In the genomic region with DNA sequence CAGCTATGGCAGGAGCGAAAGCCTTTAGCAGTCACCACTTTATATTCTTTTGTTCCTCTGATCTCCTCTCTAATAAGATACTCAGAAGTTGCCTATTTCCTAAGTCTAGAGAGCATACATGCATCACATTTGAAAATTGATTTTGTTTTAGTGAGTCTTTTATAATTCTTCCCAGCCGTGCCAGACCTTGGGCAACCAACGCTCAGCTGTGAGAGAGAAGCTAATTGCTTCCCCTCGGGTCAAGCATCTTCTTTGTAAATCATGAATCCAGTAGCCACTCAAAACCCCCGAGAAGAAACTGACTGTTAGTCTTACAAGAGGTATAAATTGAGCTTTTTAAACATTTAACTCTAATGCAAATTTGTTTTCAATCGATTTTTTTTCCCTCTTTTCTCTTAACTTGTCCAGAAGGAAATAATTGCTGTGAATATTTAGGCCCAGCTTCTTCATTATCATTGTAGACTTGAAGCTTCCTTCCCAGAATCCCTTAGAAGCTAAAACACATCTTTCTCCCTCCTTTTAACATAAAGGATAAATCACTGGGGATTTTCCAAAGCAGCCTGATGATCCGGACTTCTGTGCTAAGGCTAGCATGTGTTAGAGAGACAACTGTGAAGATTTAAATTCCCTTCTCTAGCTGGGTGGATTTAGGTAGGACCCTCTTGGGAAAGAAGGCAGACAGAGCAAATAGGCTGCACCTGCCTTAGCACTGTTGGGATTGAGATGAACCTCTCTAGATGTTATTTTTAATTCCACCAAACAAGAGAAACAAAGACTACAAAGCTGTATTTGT, we compare ENCODE assay signal across 18 mouse cellular contexts. TPM values are rescaled to one million over a fixed set of nuclear protein-coding genes. Genes with fewer than 3 reads are reported as not detected.
A peak's percentile ranks its signal among the peaks of the same experiment; 100 is the strongest.
DNase-seq lines count a peak whose midpoint lies in the region; ATAC-seq and TF ChIP-seq lines count a peak whose summit lies in the region.
"Had no signal": no experiment of that assay in that cellular context is flagged by ENCODE, and none has a peak within 500 bp of the region (broad histone marks: within the 10 kb centered on the region; RNA-seq: fewer than 3 reads in every experiment).

No protein-coding gene starts in this region.

- H3K4me1 ChIP-seq in forebrain, embryonic 13.5 days: peaks cover 22% of the 10 kb centered on the region
- no peaks in the 10 kb centered on the region for H3K4me1 ChIP-seq in midbrain, embryonic 11.5 days (ENCODE audit: control insufficient read depth, insufficient read depth, low read length)
- no peaks in the 10 kb centered on the region; the same call in 1 of the 2 replicates for H3K4me1 ChIP-seq in neural tube, embryonic 14.5 days (ENCODE audit: control insufficient read depth, insufficient read depth, low read length)

- DNase-seq in layer of hippocampus, adult 2 months (ENCODE audit: low spot score in 2 of 2): no peak
- DNase-seq in layer of hippocampus, adult 9-10 months (ENCODE audit: low spot score): no peak
- DNase-seq in midbrain, embryonic 11.5 days (ENCODE audit: low spot score, missing footprints): peak; percentile 80
- no peak for DNase-seq in yolk sac, embryonic 10.5 days (ENCODE audit: low spot score)
- DNase-seq in cerebellum, postnatal 25 days: no peak
- DNase-seq: cerebellum, adult 9-11 months; embryo, embryonic 11 days; gastrocnemius, postnatal 25 days; heart, postnatal 14 days; layer of hippocampus, postnatal 36 days; liver; liver, postnatal 0 days; lung, postnatal 14 days; right cerebral cortex, postnatal 4 days had no signal

- H3K27me3 ChIP-seq in forebrain, embryonic 13.5 days: no peaks in the 10 kb centered on the region
- H3K27me3 ChIP-seq in midbrain, embryonic 11.5 days (ENCODE audit: control insufficient read depth, insufficient read depth, low read length): no peaks in the 10 kb centered on the region
- no peaks in the 10 kb centered on the region for H3K27me3 ChIP-seq in neural tube, embryonic 14.5 days (ENCODE audit: control insufficient read depth, insufficient read depth, low read length)

- H3K9me3 ChIP-seq in forebrain, embryonic 13.5 days (replicated peaks): peaks cover 6% of the 10 kb centered on the region; the same call in 1 of the 2 replicates
- no peaks in the 10 kb centered on the region for H3K9me3 ChIP-seq in midbrain, embryonic 11.5 days (ENCODE audit: control insufficient read depth, low read length)
- H3K9me3 ChIP-seq in neural tube, embryonic 14.5 days (ENCODE audit: control insufficient read depth, low read length): no peaks in the 10 kb centered on the region

- no peak overlapping the region for H3K4me2 ChIP-seq in forebrain, embryonic 13.5 days
- H3K4me2 ChIP-seq in midbrain, embryonic 11.5 days: no peak overlapping the region
- H3K4me2 ChIP-seq in neural tube, embryonic 14.5 days (ENCODE audit: low read depth, low read length): no peak overlapping the region
- H3K4me2 ChIP-seq: heart, embryonic 11.5 days had no signal

- 27% methylated on average over 7 of the region's 7 CpGs for WGBS in forebrain, embryonic 13.5 days
- WGBS in midbrain, embryonic 11.5 days: 67% methylated on average over 7 of the region's 7 CpGs
- 36% methylated on average over 7 of the region's 7 CpGs for WGBS in neural tube, embryonic 14.5 days

- H3K27ac ChIP-seq in layer of hippocampus, adult 2 months: peak overlapping the region; percentile 70
- H3K27ac ChIP-seq in forebrain, embryonic 13.5 days: peak overlapping the region; percentile 62
- H3K27ac ChIP-seq in midbrain, embryonic 11.5 days (ENCODE audit: low read depth, low read length): peak overlapping the region; percentile 50; the same call in 1 of the 2 replicates
- H3K27ac ChIP-seq in neural tube, embryonic 14.5 days (ENCODE audit: low read depth, low read length): 0 out of 2 replicates have a peak overlapping the region, but pooled peaks have one; percentile 45

- H3K36me3 ChIP-seq in forebrain, embryonic 13.5 days (ENCODE audit: poor library complexity, severe bottlenecking): no peaks in the 10 kb centered on the region
- H3K36me3 ChIP-seq in midbrain, embryonic 11.5 days (ENCODE audit: control insufficient read depth, insufficient read depth, low read length): no peaks in the 10 kb centered on the region
- H3K36me3 ChIP-seq in neural tube, embryonic 14.5 days (ENCODE audit: control insufficient read depth, insufficient read depth, low read length): no peaks in the 10 kb centered on the region

- ATAC-seq in forebrain, embryonic 13.5 days: no peak
- 0 out of 2 replicates have a peak, but pooled peaks have one; percentile 5 for ATAC-seq in midbrain, embryonic 11.5 days (ENCODE audit: low FRiP score)
- ATAC-seq in neural tube, embryonic 14.5 days (ENCODE audit: low read depth): no peak
- ATAC-seq: liver, postnatal 0 days had no signal

- H3K4me3 ChIP-seq in layer of hippocampus, adult 2 months: no peak overlapping the region
- H3K4me3 ChIP-seq in forebrain, embryonic 13.5 days: no peak overlapping the region
- no peak overlapping the region for H3K4me3 ChIP-seq in midbrain, embryonic 11.5 days (ENCODE audit: low read depth, low read length)
- no peak overlapping the region for H3K4me3 ChIP-seq in neural tube, embryonic 14.5 days (ENCODE audit: low read depth, low read length)
- H3K4me3 ChIP-seq: megakaryocyte, embryonic 14.5 days had no signal

- no peak overlapping the region for H3K9ac ChIP-seq in forebrain, embryonic 13.5 days
- H3K9ac ChIP-seq in midbrain, embryonic 11.5 days (ENCODE audit: low read length): no peak overlapping the region
- H3K9ac ChIP-seq in neural tube, embryonic 14.5 days (replicated peaks; ENCODE audit: low read depth, low read length): no peak overlapping the region
- H3K9ac ChIP-seq: liver, postnatal 0 days had no signal

- no peak for TF ChIP-seq CTCF in layer of hippocampus, adult 2 months (conservative IDR thresholded peaks at IDR 0.05)

RNA-seq across cellular contexts. Expression of gene Gtf2f2, which starts 10.5 kb away (rescaled TPM):
- 10 to 100 TPM; 19.3 to 22.8 TPM for total RNA-seq in layer of hippocampus, adult 2 months (2021)
- 52.3 and 56.5 TPM in 2 replicates for polyA plus RNA-seq in forebrain, embryonic 13.5 days (2015; fragmentation: Nextera tagmentation; extraction: Ambion mirVana)
- 59.3 and 66.7 TPM in 2 replicates for polyA plus RNA-seq in midbrain, embryonic 11.5 days (2014; fragmentation: Nextera tagmentation; extraction: Ambion mirVana)
- 40.5 and 47.7 TPM in 2 replicates for polyA plus RNA-seq in neural tube, embryonic 14.5 days (2014; fragmentation: Nextera tagmentation; extraction: Ambion mirVana)
